16 mouse cellular contexts compared by ENCODE assay signal in genomic region chr11:82011411-82012193, GRCm38 (mm10). TPM values are rescaled to one million over a fixed set of nuclear protein-coding genes. Genes with fewer than 3 reads are reported as not detected.
A peak's percentile ranks its signal among the peaks of the same experiment; 100 is the strongest.
DNase-seq lines count a peak whose midpoint lies in the region; ATAC-seq and TF ChIP-seq lines count a peak whose summit lies in the region.
"Had no signal": no experiment of that assay in that cellular context is flagged by ENCODE, and none has a peak within 500 bp of the region (broad histone marks: within the 10 kb centered on the region; RNA-seq: fewer than 3 reads in every experiment).

No protein-coding gene starts in this region.

- no peak overlapping the region for H3K9ac ChIP-seq in embryonic facial prominence, embryonic 14.5 days (ENCODE audit: low read depth, low read length)
- H3K9ac ChIP-seq in lung, embryonic 14.5 days: no peak overlapping the region
- H3K9ac ChIP-seq: forebrain, postnatal 0 days; heart, embryonic 15.5 days; limb, embryonic 13.5 days had no signal

- no peak overlapping the region for H3K27ac ChIP-seq in embryonic facial prominence, embryonic 14.5 days (replicated peaks; ENCODE audit: low read depth, low read length)
- no peak overlapping the region for H3K27ac ChIP-seq in embryonic facial prominence, embryonic 10.5 days (replicated peaks)
- H3K27ac ChIP-seq in lung, embryonic 14.5 days (ENCODE audit: low read depth): no peak overlapping the region
- H3K27ac ChIP-seq in embryonic fibroblast, embryonic 13.5 days (ENCODE audit: insufficient read depth, low read length): peak overlapping the region; percentile 92
- H3K27ac ChIP-seq: heart, embryonic 15.5 days; limb, embryonic 13.5 days had no signal

- TF ChIP-seq CTCF in lung, embryonic 14.5 days (IDR thresholded peaks at IDR 0.05; ENCODE audit: low read depth): no peak
- no peak for TF ChIP-seq CTCF in lung, adult 2 months (IDR thresholded peaks at IDR 0.05; ENCODE audit: insufficient read depth, low read length)
- TF ChIP-seq CTCF in embryonic fibroblast, embryonic 13.5 days (IDR thresholded peaks at IDR 0.05; ENCODE audit: borderline replicate concordance, insufficient read depth, low read length): no peak

- no peaks in the 10 kb centered on the region for H3K27me3 ChIP-seq in embryonic facial prominence, embryonic 14.5 days (replicated peaks; ENCODE audit: control insufficient read depth, insufficient read depth, low read length)
- no peaks in the 10 kb centered on the region for H3K27me3 ChIP-seq in embryonic facial prominence, embryonic 10.5 days (replicated peaks; ENCODE audit: low read depth, poor library complexity, severe bottlenecking)
- no peaks in the 10 kb centered on the region for H3K27me3 ChIP-seq in lung, embryonic 14.5 days (ENCODE audit: insufficient read depth, low read length)
- H3K27me3 ChIP-seq: heart, embryonic 15.5 days; limb, embryonic 13.5 days had no signal

- ATAC-seq in embryonic facial prominence, embryonic 14.5 days (ENCODE audit: low read depth): no peak
- no peak for ATAC-seq in lung, embryonic 14.5 days (ENCODE audit: insufficient read depth)
- ATAC-seq: forebrain, postnatal 0 days had no signal

- H3K36me3 ChIP-seq in embryonic facial prominence, embryonic 14.5 days (ENCODE audit: control insufficient read depth, insufficient read depth, low read length): no peaks in the 10 kb centered on the region
- H3K36me3 ChIP-seq in embryonic facial prominence, embryonic 10.5 days (replicated peaks): no peaks in the 10 kb centered on the region
- no peaks in the 10 kb centered on the region for H3K36me3 ChIP-seq in lung, embryonic 14.5 days (ENCODE audit: insufficient read depth)
- H3K36me3 ChIP-seq: heart, embryonic 15.5 days; limb, embryonic 13.5 days had no signal

- H3K9me3 ChIP-seq in embryonic facial prominence, embryonic 14.5 days (ENCODE audit: control insufficient read depth, low read length): no peaks in the 10 kb centered on the region
- H3K9me3 ChIP-seq in embryonic facial prominence, embryonic 10.5 days: no peaks in the 10 kb centered on the region
- H3K9me3 ChIP-seq in lung, embryonic 14.5 days (ENCODE audit: low read depth, low read length): no peaks in the 10 kb centered on the region
- H3K9me3 ChIP-seq: heart, embryonic 15.5 days; limb, embryonic 13.5 days had no signal

- no peak overlapping the region for H3K4me3 ChIP-seq in embryonic facial prominence, embryonic 14.5 days (ENCODE audit: low read depth, low read length)
- H3K4me3 ChIP-seq in embryonic facial prominence, embryonic 10.5 days: no peak overlapping the region
- H3K4me3 ChIP-seq in lung, embryonic 14.5 days (ENCODE audit: low read depth, low read length): no peak overlapping the region
- H3K4me3 ChIP-seq in lung, adult 2 months (replicated peaks; ENCODE audit: extremely low read depth, low read depth, low read length): no peak overlapping the region
- no peak overlapping the region for H3K4me3 ChIP-seq in embryonic fibroblast, embryonic 13.5 days (ENCODE audit: insufficient read depth, low read length)
- H3K4me3 ChIP-seq: heart, embryonic 15.5 days; limb, embryonic 13.5 days had no signal

- TF ChIP-seq POLR2A in lung, adult 2 months (IDR thresholded peaks at IDR 0.05; ENCODE audit: borderline replicate concordance, extremely low read depth, low read depth, low read length): no peak
- TF ChIP-seq POLR2A in embryonic fibroblast, embryonic 13.5 days (IDR thresholded peaks at IDR 0.05; ENCODE audit: low read depth, low read length): no peak

- peak; percentile 58 for DNase-seq in embryonic facial prominence, embryonic 14.5 days (ENCODE audit: low spot score)
- no peak for DNase-seq in embryonic facial prominence, embryonic 10.5 days (ENCODE audit: low spot score)
- DNase-seq in lung, embryonic 14.5 days: peak; percentile 35
- no peak for DNase-seq in lung, adult 2 months
- DNase-seq in lung, postnatal 25 days (ENCODE audit: low spot score): peak; percentile 25
- no peak for DNase-seq in adrenal gland, postnatal 4 days (ENCODE audit: low spot score in 2 of 2)
- DNase-seq in kidney, adult 8-10 months: no peak
- DNase-seq: adrenal gland, adult 2 months; forebrain, postnatal 0 days; kidney, postnatal 4 days; layer of hippocampus, postnatal 36 days; midbrain, embryonic 14.5 days had no signal

- H3K4me2 ChIP-seq in embryonic facial prominence, embryonic 14.5 days (ENCODE audit: low read depth, low read length): no peak overlapping the region
- no peak overlapping the region for H3K4me2 ChIP-seq in lung, embryonic 14.5 days
- H3K4me2 ChIP-seq: heart, embryonic 15.5 days; limb, embryonic 13.5 days had no signal

- 51% methylated on average over 8 of the region's 8 CpGs for WGBS in embryonic facial prominence, embryonic 14.5 days
- 67% methylated on average over 8 of the region's 8 CpGs for WGBS in embryonic facial prominence, embryonic 10.5 days
- 49% methylated on average over 8 of the region's 8 CpGs for WGBS in lung, embryonic 14.5 days
- WGBS in lung, adult 2 months: 49% methylated on average over 8 of the region's 8 CpGs

- H3K4me1 ChIP-seq in embryonic facial prominence, embryonic 14.5 days (ENCODE audit: control insufficient read depth, insufficient read depth, low read length): peaks cover 4% of the 10 kb centered on the region; the same call in 1 of the 2 replicates
- H3K4me1 ChIP-seq in embryonic facial prominence, embryonic 10.5 days: peaks cover 3% of the 10 kb centered on the region; the same call in 1 of the 2 replicates
- H3K4me1 ChIP-seq in lung, embryonic 14.5 days (ENCODE audit: insufficient read depth): no peaks in the 10 kb centered on the region
- no peaks in the 10 kb centered on the region for H3K4me1 ChIP-seq in lung, adult 2 months (ENCODE audit: control insufficient read depth, insufficient read depth, low read length)
- peaks cover 31% of the 10 kb centered on the region for H3K4me1 ChIP-seq in embryonic fibroblast, embryonic 13.5 days (ENCODE audit: control insufficient read depth, insufficient read depth, low read length)
- H3K4me1 ChIP-seq: heart, embryonic 15.5 days had no signal

RNA-seq across cellular contexts. Expression of gene Ccl2, which starts 23.8 kb away (rescaled TPM):
- polyA plus RNA-seq in embryonic facial prominence, embryonic 14.5 days (2014; fragmentation: Nextera tagmentation; extraction: Ambion mirVana): 6.6 and 9.8 TPM in 2 replicates
- 0.26 TPM in 1 of 2 replicates, not detected in the other for polyA plus RNA-seq in embryonic facial prominence, embryonic 10.5 days (2016; fragmentation: Nextera tagmentation; extraction: Ambion mirVana)
- polyA plus RNA-seq in lung, embryonic 14.5 days (2014; fragmentation: Nextera tagmentation; extraction: Ambion mirVana): 35.2 and 36.9 TPM in 2 replicates
- polyA plus RNA-seq in lung, adult 2 months (2012; rRNA removed): 1.9 and 2.5 TPM in 2 replicates
- 110 and 116 TPM in 2 replicates for polyA plus RNA-seq in embryonic fibroblast, embryonic 13.5 days (2011; ENCODE audit: insufficient read length, low read depth, missing spikeins)
- total RNA-seq in adrenal gland, postnatal 4 days (2021): 1 to 10 TPM; 1.1 to 1.4 TPM

RNA-seq across cellular contexts. Expression of gene Gm17268, which starts 26.8 kb away (rescaled TPM):
- polyA plus RNA-seq in embryonic facial prominence, embryonic 14.5 days (2014; fragmentation: Nextera tagmentation; extraction: Ambion mirVana): not detected in 2 replicates
- polyA plus RNA-seq in embryonic facial prominence, embryonic 10.5 days (2016; fragmentation: Nextera tagmentation; extraction: Ambion mirVana): not detected in 2 replicates
- not detected in 2 replicates for polyA plus RNA-seq in lung, embryonic 14.5 days (2014; fragmentation: Nextera tagmentation; extraction: Ambion mirVana)
- polyA plus RNA-seq in lung, adult 2 months (2012; rRNA removed): not detected in 2 replicates
- polyA plus RNA-seq in embryonic fibroblast, embryonic 13.5 days (2011; ENCODE audit: insufficient read length, low read depth, missing spikeins): not detected in 2 replicates
- not detected for total RNA-seq in adrenal gland, postnatal 4 days (2021)
- total RNA-seq: adrenal gland, adult 2 months; forebrain, postnatal 0 days; layer of hippocampus, postnatal 36 days had no signal
- polyA plus RNA-seq: adrenal gland, adult 2 months; forebrain, postnatal 0 days; heart, embryonic 15.5 days; limb, embryonic 13.5 days; midbrain, embryonic 14.5 days; neural tube, embryonic 11.5 days had no signal

RNA-seq across cellular contexts. Expression of gene Ccl7, which starts 33.9 kb away (rescaled TPM):
- 5.3 and 6.3 TPM in 2 replicates for polyA plus RNA-seq in embryonic facial prominence, embryonic 14.5 days (2014; fragmentation: Nextera tagmentation; extraction: Ambion mirVana)
- 0.19 TPM in 1 of 2 replicates, not detected in the other for polyA plus RNA-seq in embryonic facial prominence, embryonic 10.5 days (2016; fragmentation: Nextera tagmentation; extraction: Ambion mirVana)
- 11.6 and 13.4 TPM in 2 replicates for polyA plus RNA-seq in lung, embryonic 14.5 days (2014; fragmentation: Nextera tagmentation; extraction: Ambion mirVana)
- polyA plus RNA-seq in lung, adult 2 months (2012; rRNA removed): 0.51 and 0.58 TPM in 2 replicates
- 189 and 195 TPM in 2 replicates for polyA plus RNA-seq in embryonic fibroblast, embryonic 13.5 days (2011; ENCODE audit: insufficient read length, low read depth, missing spikeins)
- total RNA-seq in adrenal gland, postnatal 4 days (2021): not detected
- total RNA-seq: forebrain, postnatal 0 days; layer of hippocampus, postnatal 36 days had no signal

RNA-seq across cellular contexts. Expression of gene Asic2, which starts 43.3 kb away (rescaled TPM):
- 0.43 and 0.65 TPM in 2 replicates for polyA plus RNA-seq in embryonic facial prominence, embryonic 14.5 days (2014; fragmentation: Nextera tagmentation; extraction: Ambion mirVana)
- polyA plus RNA-seq in embryonic facial prominence, embryonic 10.5 days (2016; fragmentation: Nextera tagmentation; extraction: Ambion mirVana): 0.66 and 0.75 TPM in 2 replicates
- polyA plus RNA-seq in lung, embryonic 14.5 days (2014; fragmentation: Nextera tagmentation; extraction: Ambion mirVana): 0.28 and 0.34 TPM in 2 replicates
- 0.04 and 0.05 TPM in 2 replicates for polyA plus RNA-seq in lung, adult 2 months (2012; rRNA removed)
- not detected in 2 replicates for polyA plus RNA-seq in embryonic fibroblast, embryonic 13.5 days (2011; ENCODE audit: insufficient read length, low read depth, missing spikeins)
- total RNA-seq in adrenal gland, postnatal 4 days (2021): 1 to 10 TPM; 4.4 to 6.0 TPM
- polyA plus RNA-seq: heart, embryonic 15.5 days had no signal

RNA-seq across cellular contexts. Expression of gene Ccl11, which starts 46.0 kb away (rescaled TPM):
- 5.8 and 6.3 TPM in 2 replicates for polyA plus RNA-seq in embryonic facial prominence, embryonic 14.5 days (2014; fragmentation: Nextera tagmentation; extraction: Ambion mirVana)
- polyA plus RNA-seq in embryonic facial prominence, embryonic 10.5 days (2016; fragmentation: Nextera tagmentation; extraction: Ambion mirVana): not detected in 2 replicates
- 52.3 and 57.3 TPM in 2 replicates for polyA plus RNA-seq in lung, embryonic 14.5 days (2014; fragmentation: Nextera tagmentation; extraction: Ambion mirVana)
- 6.9 and 7.6 TPM in 2 replicates for polyA plus RNA-seq in lung, adult 2 months (2012; rRNA removed)
- polyA plus RNA-seq in embryonic fibroblast, embryonic 13.5 days (2011; ENCODE audit: insufficient read length, low read depth, missing spikeins): 2.6 and 2.9 TPM in 2 replicates
- total RNA-seq in adrenal gland, postnatal 4 days (2021): 1 to 10 TPM; 3.8 to 4.0 TPM
- total RNA-seq: forebrain, postnatal 0 days; layer of hippocampus, postnatal 36 days had no signal
- polyA plus RNA-seq: midbrain, embryonic 14.5 days had no signal

Comparison
In these comparisons a context has a peak if more than half of its experiments do, and no peak if none do; other contexts are left out.
1. DNase-seq: peak in embryonic facial prominence, embryonic 14.5 days (single experiment), lung, embryonic 14.5 days (single experiment) and lung, postnatal 25 days (single experiment); none in embryonic facial prominence, embryonic 10.5 days (single experiment), lung, adult 2 months (single experiment), adrenal gland, postnatal 4 days (0 of 2) and kidney, adult 8-10 months (0 of 2).
2. RNA of gene Ccl7, which starts 33.9 kb away (polyA plus RNA-seq): 189 to 195 TPM in embryonic fibroblast, embryonic 13.5 days; 11.6 to 13.4 TPM in lung, embryonic 14.5 days, 5.3 to 6.3 TPM in embryonic facial prominence, embryonic 14.5 days, 0.51 to 0.58 TPM in lung, adult 2 months and 0.19 TPM in embryonic facial prominence, embryonic 10.5 days; every median in the first group is over 10 times any median in the second.